Mouse (Mus musculus) embryonic facial prominence, embryonic 15.5 days (tissue): ENCODE measurements at regions not wholly inside any gene's neighbourhood (a gene's known extent, or its start where the extent isn't known, plus 50 kb on each side); places are given as distances from the start of the nearest gene placed in this dataset.

ENCODE experiments used
- ATAC-seq: fragments of 200-750 bp; cut with Nextera tagmentation; 2 replicates; pipeline ENCODE4 v1.8.0; 2017; ENCODE audit warnings: low read depth, moderate TSS enrichment; ENCODE audit not compliant: insufficient number of reproducible peaks, low FRiP score, low TSS enrichment
- H3K27ac ChIP-seq: fragments of 300-500 bp; sonication (generic); replicated peaks from 2 replicates; pipeline ENCODE4 v1.5.1; 2015; ENCODE audit warnings: mild to moderate bottlenecking, inconsistent platforms
- H3K27me3 ChIP-seq: fragments of 300-500 bp; sonication (generic); 2 replicates; pipeline ENCODE4 v1.6.1; 2015; ENCODE audit warnings: inconsistent platforms
- H3K36me3 ChIP-seq: fragments of 300-500 bp; sonication (generic); 2 replicates; pipeline ENCODE4 v1.6.1; 2015; ENCODE audit warnings: mild to moderate bottlenecking, inconsistent platforms
- H3K4me1 ChIP-seq: fragments of 300-500 bp; sonication (generic); 2 replicates; pipeline ENCODE4 v1.6.1; 2015; ENCODE audit warnings: inconsistent platforms
- H3K4me2 ChIP-seq: fragments of 300-500 bp; sonication (generic); replicated peaks from 2 replicates; pipeline ENCODE4 v1.6.1; 2015; ENCODE audit warnings: mild to moderate bottlenecking, inconsistent platforms
- H3K4me3 ChIP-seq: fragments of 300-500 bp; sonication (generic); replicated peaks from 2 replicates; pipeline ENCODE4 v1.5.1; 2015; ENCODE audit warnings: mild to moderate bottlenecking, inconsistent platforms
- H3K9ac ChIP-seq: fragments of 300-500 bp; sonication (generic); 2 replicates; pipeline ENCODE4 v1.6.1; 2015; ENCODE audit warnings: inconsistent platforms
- H3K9me3 ChIP-seq: fragments of 300-500 bp; sonication (generic); replicated peaks from 2 replicates; pipeline ENCODE4 v1.6.1; 2016; ENCODE audit warnings: inconsistent platforms
- WGBS: fragments of 180-500 bp; shearing (Covaris S2); methylation state at CpG from one replicate; pipeline ENCODE4 v1.1.7; 2015; 5-methylcytosine and 5-hydroxymethylcytosine counted together

DNA sequence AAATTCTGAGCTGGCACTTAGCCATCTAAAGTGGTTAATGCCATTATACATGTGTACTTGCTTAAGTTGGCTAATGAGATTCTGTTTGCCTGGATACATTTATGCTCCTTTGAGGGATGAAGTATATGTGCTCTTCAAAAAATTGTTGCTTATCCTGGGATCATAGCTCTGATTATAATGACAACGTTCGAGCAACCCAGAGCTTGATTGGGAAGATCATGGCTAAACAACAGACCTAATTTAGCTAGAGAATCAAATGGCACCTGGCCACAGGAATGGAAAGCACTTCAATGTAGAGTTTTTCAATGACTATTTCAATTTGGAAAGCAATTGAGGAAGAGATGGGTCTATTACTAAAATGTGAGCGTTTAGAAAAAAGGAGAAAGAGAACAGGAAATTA lies 553.7 kb upstream of the Frg1 start:
- no peak overlapping the region for H3K9ac ChIP-seq
- no peak overlapping the region for H3K4me3 ChIP-seq
- H3K9me3 ChIP-seq, result no peaks in the 10 kb centered on the region
- no peaks in the 10 kb centered on the region for H3K27me3 ChIP-seq
- H3K36me3 ChIP-seq, result no peaks in the 10 kb centered on the region
- H3K27ac ChIP-seq, result no peak overlapping the region
- WGBS, result 54% methylated on average over 3 of the region's 3 CpGs
- ATAC-seq, result no peak
- no peaks in the 10 kb centered on the region for H3K4me1 ChIP-seq
- no peak overlapping the region for H3K4me2 ChIP-seq

GRCm38 (mm10) chr8:41969408-41969807 lies 552.5 kb upstream of the Frg1 start:
- H3K4me2 ChIP-seq, result no peak overlapping the region
- no peak overlapping the region for H3K27ac ChIP-seq
- H3K36me3 ChIP-seq, result no peaks in the 10 kb centered on the region
- H3K9me3 ChIP-seq, result no peaks in the 10 kb centered on the region
- no peak overlapping the region for H3K9ac ChIP-seq
- H3K4me1 ChIP-seq, result no peaks in the 10 kb centered on the region
- H3K27me3 ChIP-seq, result no peaks in the 10 kb centered on the region
- 64% methylated on average over 3 of the region's 3 CpGs for WGBS
- ATAC-seq, result no peak
- H3K4me3 ChIP-seq, result no peak overlapping the region

GRCm38 (mm10) chr8:41964088-41964487 lies 547.2 kb upstream of the Frg1 start:
- no peaks in the 10 kb centered on the region for H3K9me3 ChIP-seq
- H3K36me3 ChIP-seq, result no peaks in the 10 kb centered on the region
- no peak overlapping the region for H3K4me2 ChIP-seq
- no peak overlapping the region for H3K27ac ChIP-seq
- no peak overlapping the region for H3K9ac ChIP-seq
- H3K27me3 ChIP-seq, result no peaks in the 10 kb centered on the region
- H3K4me3 ChIP-seq, result no peak overlapping the region
- no peaks in the 10 kb centered on the region for H3K4me1 ChIP-seq
- ATAC-seq, result no peak

DNA sequence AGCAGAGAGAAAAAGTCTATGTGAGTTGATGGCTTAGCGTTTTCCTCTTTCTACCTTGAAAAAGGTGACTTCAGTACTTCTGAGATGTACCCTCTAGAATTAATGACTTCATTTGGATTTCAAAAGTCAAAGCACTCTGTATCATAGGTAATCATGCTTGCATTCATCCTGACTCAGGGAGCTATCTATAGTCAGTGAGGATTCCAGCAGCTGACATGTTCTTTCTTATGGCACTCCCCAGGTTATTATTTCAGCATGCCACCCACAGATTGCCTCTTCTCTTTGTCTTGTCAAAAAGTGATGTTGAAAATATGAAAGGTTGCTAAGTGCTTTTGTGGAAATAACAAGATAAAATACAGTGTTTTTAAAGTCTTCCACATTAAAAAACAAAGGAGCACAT lies 540.0 kb upstream of the Frg1 start:
- H3K9me3 ChIP-seq, result no peaks in the 10 kb centered on the region
- 88% methylated on average over 1 of the region's 1 CpGs for WGBS
- no peak overlapping the region for H3K9ac ChIP-seq

GRCm38 (mm10) chr8:41950736-41951135 lies 533.9 kb upstream of the Frg1 start:
- Histone ChIP-seq H3K4me3 (no peak overlapping the region), H3K27ac (no peak overlapping the region), H3K9ac (no peak overlapping the region), H3K4me1 (no peaks in the 10 kb centered on the region), H3K27me3 (no peaks in the 10 kb centered on the region), H3K9me3 (no peaks in the 10 kb centered on the region), H3K4me2 (no peak overlapping the region), H3K36me3 (no peaks in the 10 kb centered on the region)
- ATAC-seq, result no peak
- WGBS, result 39% methylated on average over 1 of the region's 1 CpGs

More for the DNA sequence above, 540.0 kb upstream of the Frg1 start:
- Histone ChIP-seq H3K4me3 (no peak overlapping the region), H3K36me3 (no peaks in the 10 kb centered on the region), H3K27me3 (no peaks in the 10 kb centered on the region), H3K27ac (no peak overlapping the region), H3K4me2 (no peak overlapping the region), H3K4me1 (no peaks in the 10 kb centered on the region)
- no peak for ATAC-seq

GRCm38 (mm10) chr8:41939298-41939697 lies 522.4 kb upstream of the Frg1 start:
- no peak for ATAC-seq
- H3K4me2 ChIP-seq, result no peak overlapping the region
- H3K27ac ChIP-seq, result no peak overlapping the region
- no peaks in the 10 kb centered on the region for H3K9me3 ChIP-seq
- WGBS, result 71% methylated on average over 4 of the region's 4 CpGs
- H3K4me1 ChIP-seq, result no peaks in the 10 kb centered on the region
- no peaks in the 10 kb centered on the region for H3K36me3 ChIP-seq
- H3K4me3 ChIP-seq, result no peak overlapping the region
- no peaks in the 10 kb centered on the region for H3K27me3 ChIP-seq
- H3K9ac ChIP-seq, result no peak overlapping the region

GRCm38 (mm10) chr8:41921106-41921505 lies 504.2 kb upstream of the Frg1 start:
- Histone ChIP-seq H3K27ac (no peak overlapping the region), H3K4me3 (no peak overlapping the region), H3K4me1 (no peaks in the 10 kb centered on the region), H3K27me3 (no peaks in the 10 kb centered on the region), H3K9me3 (no peaks in the 10 kb centered on the region), H3K36me3 (no peaks in the 10 kb centered on the region), H3K9ac (no peak overlapping the region), H3K4me2 (no peak overlapping the region)
- ATAC-seq, result no peak
- 56% methylated on average over 7 of the region's 7 CpGs for WGBS

GRCm38 (mm10) chr8:41920536-41920935 lies 503.7 kb upstream of the Frg1 start:
- no peaks in the 10 kb centered on the region for H3K36me3 ChIP-seq
- no peak overlapping the region for H3K4me3 ChIP-seq
- WGBS, result 77% methylated on average over 3 of the region's 3 CpGs
- H3K27me3 ChIP-seq, result no peaks in the 10 kb centered on the region
- H3K9me3 ChIP-seq, result no peaks in the 10 kb centered on the region
- no peak overlapping the region for H3K27ac ChIP-seq
- H3K4me2 ChIP-seq, result no peak overlapping the region
- H3K9ac ChIP-seq, result no peak overlapping the region
- no peak for ATAC-seq
- H3K4me1 ChIP-seq, result no peaks in the 10 kb centered on the region

DNA sequence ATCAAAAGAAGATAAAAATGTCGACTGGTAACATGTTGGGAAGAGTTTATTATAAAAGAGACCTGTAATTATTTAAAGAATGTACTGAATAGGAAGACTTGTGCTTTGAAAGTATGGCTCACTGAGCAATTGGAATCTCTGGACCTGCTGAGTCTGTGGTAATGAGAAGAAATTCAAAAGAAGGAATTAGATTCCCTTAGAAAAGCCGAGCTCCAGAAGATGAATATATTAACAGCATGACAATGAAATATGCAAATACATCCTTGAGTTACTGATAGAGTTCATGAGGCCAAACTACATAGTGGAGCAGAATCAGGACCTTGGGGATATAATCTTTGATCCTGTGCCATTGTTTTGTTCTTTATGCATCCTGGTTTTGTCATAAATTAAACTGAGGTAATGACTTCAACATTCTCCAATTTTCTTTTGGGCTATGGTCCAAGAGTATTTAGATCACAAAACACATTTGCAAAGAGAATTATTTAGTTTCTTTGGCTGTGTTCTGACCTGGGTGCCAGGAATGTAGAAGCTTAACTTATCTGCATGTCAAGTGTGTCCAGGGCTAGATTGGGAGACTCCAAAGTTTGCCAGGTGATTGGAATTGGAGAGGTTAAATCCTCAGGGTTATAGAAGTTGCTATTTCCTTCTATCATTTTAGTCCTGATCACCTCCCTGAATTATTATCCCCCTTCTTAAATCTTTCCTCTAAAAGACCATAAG lies 461.3 kb upstream of the Frg1 start:
- WGBS, result 33% methylated on average over 2 of the region's 2 CpGs
- Histone ChIP-seq H3K4me1 (no peaks in the 10 kb centered on the region), H3K9me3 (no peaks in the 10 kb centered on the region), H3K27ac (no peak overlapping the region), H3K4me3 (no peak overlapping the region), H3K27me3 (no peaks in the 10 kb centered on the region), H3K4me2 (no peak overlapping the region), H3K9ac (no peak overlapping the region), H3K36me3 (no peaks in the 10 kb centered on the region)
- no peak for ATAC-seq

- Histone ChIP-seq H3K9me3 (no peaks in the 10 kb centered on the region), H3K4me3 (no peak overlapping the region), H3K9ac (no peak overlapping the region), H3K4me1 (no peaks in the 10 kb centered on the region), H3K27ac (no peak overlapping the region), H3K4me2 (no peak overlapping the region), H3K36me3 (no peaks in the 10 kb centered on the region), H3K27me3 (no peaks in the 10 kb centered on the region)
- 73% methylated on average over 3 of the region's 3 CpGs for WGBS
- no peak for ATAC-seq
Measured at GRCm38 (mm10) chr8:41869681-41870356, 452.9 kb upstream of the Frg1 start.

GRCm38 (mm10) chr8:41860918-41861317 lies 444.0 kb upstream of the Frg1 start:
- Histone ChIP-seq H3K27me3 (no peaks in the 10 kb centered on the region), H3K27ac (no peak overlapping the region), H3K9me3 (no peaks in the 10 kb centered on the region), H3K9ac (no peak overlapping the region), H3K4me3 (no peak overlapping the region), H3K4me1 (no peaks in the 10 kb centered on the region), H3K4me2 (no peak overlapping the region), H3K36me3 (no peaks in the 10 kb centered on the region)
- 68% methylated on average over 7 of the region's 7 CpGs for WGBS
- ATAC-seq, result no peak

- no peak overlapping the region for H3K4me3 ChIP-seq
- H3K9me3 ChIP-seq, result no peaks in the 10 kb centered on the region
- 74% methylated on average over 4 of the region's 4 CpGs for WGBS
- no peaks in the 10 kb centered on the region for H3K27me3 ChIP-seq
- ATAC-seq, result no peak
- no peak overlapping the region for H3K4me2 ChIP-seq
- no peaks in the 10 kb centered on the region for H3K4me1 ChIP-seq
- no peak overlapping the region for H3K9ac ChIP-seq
- H3K36me3 ChIP-seq, result no peaks in the 10 kb centered on the region
- H3K27ac ChIP-seq, result no peak overlapping the region
Measured at GRCm38 (mm10) chr8:41831713-41832112, 414.8 kb upstream of the Frg1 start.
